Mouse (Mus musculus) lung, embryonic 14.5 days (tissue): Measurements from ENCODE around the gene Srgap3. TPM values are rescaled to one million over a fixed set of nuclear protein-coding genes. Genes with fewer than 3 reads are reported as not detected.
"Not testable (repeated sequence)": the region's sequence is repeated elsewhere in the genome, so short reads cannot be mapped to it uniquely, and the experiment has no call there.

Experiments
- ATAC-seq: fragments of 200-750 bp; cut with Nextera tagmentation; 2 replicates; pipeline ENCODE4 v1.8.0; 2017; ENCODE audit warnings: mild to moderate bottlenecking, moderate TSS enrichment, moderate library complexity; ENCODE audit not compliant: insufficient read depth
- DNase-seq: peaks from one replicate; pipeline ENCODE4 v3.0.0-alpha.2; 2015
- H3K27ac ChIP-seq: fragments of 300-500 bp; sonication (generic); 2 replicates; pipeline ENCODE4 v1.5.1; 2014; ENCODE audit warnings: low read depth, mild to moderate bottlenecking, moderate library complexity
- H3K27me3 ChIP-seq: fragments of 300-500 bp; sonication (generic); 2 replicates; pipeline ENCODE4 v1.6.1; 2014; ENCODE audit warnings: low read length, control low read depth; ENCODE audit not compliant: insufficient read depth
- H3K36me3 ChIP-seq: fragments of 300-500 bp; sonication (generic); 2 replicates; pipeline ENCODE4 v1.6.1; 2014; ENCODE audit warnings: control low read depth; ENCODE audit not compliant: insufficient read depth
- H3K4me1 ChIP-seq: fragments of 300-500 bp; sonication (generic); 2 replicates; pipeline ENCODE4 v1.6.1; 2014; ENCODE audit warnings: antibody characterized with exemption, control low read depth; ENCODE audit not compliant: insufficient read depth
- H3K4me2 ChIP-seq: fragments of 300-500 bp; sonication (generic); 2 replicates; pipeline ENCODE4 v1.6.1; 2014; ENCODE audit warnings: mild to moderate bottlenecking
- H3K4me3 ChIP-seq: fragments of 300-500 bp; sonication (generic); 2 replicates; pipeline ENCODE4 v1.5.1; 2014; ENCODE audit warnings: low read depth, low read length
- H3K9ac ChIP-seq: fragments of 300-500 bp; sonication (generic); 2 replicates; pipeline ENCODE4 v1.6.1; 2014
- H3K9me3 ChIP-seq: fragments of 300-500 bp; sonication (generic); 2 replicates; pipeline ENCODE4 v1.6.1; 2016; ENCODE audit warnings: low read depth, low read length, control low read depth
- CTCF ChIP-seq: IDR thresholded peaks from 2 replicates; pipeline ENCODE4 v1.5.1; 2016; ENCODE audit warnings: antibody characterized with exemption, low read depth
- WGBS: fragments of 180-500 bp; shearing (Covaris S2); extraction: QIAGEN DNeasy Blood & Tissue Kit; methylation state at CpG from one replicate; pipeline ENCODE4 v1.1.7; 2014; 5-methylcytosine and 5-hydroxymethylcytosine counted together
- polyA plus RNA-seq: library from polyadenylated mRNA; unstranded; fragments of >200 nt; fragmentation: Nextera tagmentation; extraction: Ambion mirVana; gene quantifications from 2 replicates; pipeline ENCODE4 v1.2.1, GENCODE M21; 2014

Srgap3 gene
- polyA plus RNA-seq, 1 experiment from 2014 or later, result 5.5 TPM

GRCm38 (mm10) chr6:112731386-112731785 lies 215.7 kb downstream of the Srgap3 start:
- no peak for TF ChIP-seq CTCF

DNA sequence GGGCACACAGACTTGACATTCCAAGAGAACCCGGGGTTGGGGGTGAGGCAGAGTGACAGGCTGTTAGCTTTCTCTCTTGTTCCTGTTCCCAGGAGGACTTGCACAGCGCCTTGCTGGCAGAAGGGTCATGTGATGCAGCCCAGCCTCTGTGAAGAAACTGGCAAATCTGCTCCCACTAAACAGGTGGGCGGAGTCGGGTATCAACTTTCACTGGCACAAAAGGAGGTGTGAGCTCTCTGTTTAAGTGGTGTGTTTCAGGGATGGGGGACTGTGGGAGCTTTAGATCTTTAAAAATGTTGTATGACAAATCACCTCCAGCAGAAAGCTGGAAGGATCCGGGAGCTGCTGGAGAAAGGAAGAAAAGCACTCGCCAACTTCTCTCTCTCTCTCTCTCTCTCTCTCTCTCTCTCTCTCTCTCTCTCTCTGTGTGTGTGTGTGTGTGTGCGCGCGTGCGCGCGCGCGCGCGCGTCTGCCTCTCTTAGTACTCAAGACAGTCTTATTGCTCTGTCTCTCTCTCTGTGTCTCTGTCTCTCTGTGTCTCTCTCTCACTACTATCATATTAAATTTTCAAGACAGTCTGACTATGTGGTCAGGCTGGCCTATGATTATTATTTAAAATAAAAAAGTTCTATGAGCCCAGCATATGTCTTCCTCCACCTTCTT lies 218.2 kb downstream of the Srgap3 start:
- Histone ChIP-seq H3K4me2 (peak overlapping the region; percentile 56), H3K27ac (peak overlapping the region; percentile 78), H3K9me3 (no peaks in the 10 kb centered on the region), H3K9ac (no peak overlapping the region), H3K4me1 (peaks cover 3% of the 10 kb centered on the region; the same call in 1 of the 2 replicates), H3K4me3 (peak overlapping the region; percentile 23), H3K36me3 (no peaks in the 10 kb centered on the region), H3K27me3 (no peaks in the 10 kb centered on the region)
- peak; percentile 96 for ATAC-seq
- 1% methylated on average over 17 of the region's 17 CpGs for WGBS
- TF ChIP-seq CTCF, result no peak
- DNase-seq, result peak; percentile 86

More at GRCm38 (mm10) chr6:112731386-112731785, 215.7 kb downstream of the Srgap3 start:
- Histone ChIP-seq H3K4me2 (no peak overlapping the region), H3K9ac (no peak overlapping the region), H3K4me1 (peaks cover 3% of the 10 kb centered on the region; the same call in 1 of the 2 replicates), H3K27me3 (no peaks in the 10 kb centered on the region), H3K4me3 (no peak overlapping the region), H3K27ac (no peak overlapping the region), H3K9me3 (no peaks in the 10 kb centered on the region), H3K36me3 (0 out of 2 replicates have a peak, but pooled peaks cover 4% of the 10 kb centered on the region)
- no peak for ATAC-seq
- WGBS, result 91% methylated on average over 10 of the region's 10 CpGs
- DNase-seq, result no peak

DNA sequence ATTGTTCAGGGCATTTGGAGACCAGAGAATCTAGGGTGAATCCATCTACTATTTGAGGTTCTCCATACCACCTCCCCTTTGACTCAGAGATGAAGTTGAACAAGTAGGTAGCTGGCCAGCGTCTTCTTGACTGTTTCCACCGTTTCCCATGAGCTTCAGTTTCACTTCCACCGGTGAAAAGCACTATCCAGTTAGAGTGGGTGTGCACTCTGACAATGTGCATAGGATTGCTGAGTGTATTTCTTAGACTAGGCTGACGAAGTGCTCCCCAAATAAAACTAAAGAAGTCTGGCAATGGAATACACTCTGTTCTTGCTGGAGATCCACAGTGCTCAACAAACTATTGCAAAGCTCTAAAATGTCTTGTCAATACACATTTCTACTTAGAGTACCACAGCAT lies 221.6 kb downstream of the Srgap3 start:
- H3K27ac ChIP-seq, result no peak overlapping the region
- H3K4me2 ChIP-seq, result no peak overlapping the region
- DNase-seq (no peak), ATAC-seq (no peak)
- H3K4me1 ChIP-seq, result peaks cover 3% of the 10 kb centered on the region; the same call in 1 of the 2 replicates
- H3K9ac ChIP-seq, result no peak overlapping the region
- H3K36me3 ChIP-seq, result 0 out of 2 replicates have a peak, but pooled peaks cover 3% of the 10 kb centered on the region
- 85% methylated on average over 4 of the region's 4 CpGs for WGBS
- no peak for TF ChIP-seq CTCF
- no peaks in the 10 kb centered on the region for H3K9me3 ChIP-seq
- H3K4me3 ChIP-seq, result no peak overlapping the region
- no peaks in the 10 kb centered on the region for H3K27me3 ChIP-seq

GRCm38 (mm10) chr6:112720409-112721080 lies 226.5 kb downstream of the Srgap3 start:
- H3K9ac ChIP-seq, result no peak overlapping the region
- ATAC-seq (no peak), DNase-seq (no peak)
- 81% methylated on average over 5 of the region's 5 CpGs for WGBS
- no peak overlapping the region for H3K4me2 ChIP-seq
- H3K9me3 ChIP-seq, result no peaks in the 10 kb centered on the region
- H3K4me1 ChIP-seq, result no peaks in the 10 kb centered on the region
- TF ChIP-seq CTCF, result no peak
- no peak overlapping the region for H3K27ac ChIP-seq
- no peaks in the 10 kb centered on the region for H3K27me3 ChIP-seq
- H3K36me3 ChIP-seq, result 0 out of 2 replicates have a peak, but pooled peaks cover 3% of the 10 kb centered on the region
- H3K4me3 ChIP-seq, result no peak overlapping the region

- Histone ChIP-seq H3K4me2 (no peak overlapping the region), H3K9me3 (no peaks in the 10 kb centered on the region), H3K36me3 (0 out of 2 replicates have a peak, but pooled peaks cover 3% of the 10 kb centered on the region), H3K27me3 (no peaks in the 10 kb centered on the region), H3K9ac (no peak overlapping the region), H3K4me1 (no peaks in the 10 kb centered on the region), H3K27ac (no peak overlapping the region), H3K4me3 (no peak overlapping the region)
- no peak for ATAC-seq
- 92% methylated on average over 1 of the region's 1 CpGs for WGBS
- TF ChIP-seq CTCF, result no peak
- no peak for DNase-seq
These were observed 227.1 kb downstream of the Srgap3 start for GRCm38 (mm10) chr6:112719983-112720382.

DNA sequence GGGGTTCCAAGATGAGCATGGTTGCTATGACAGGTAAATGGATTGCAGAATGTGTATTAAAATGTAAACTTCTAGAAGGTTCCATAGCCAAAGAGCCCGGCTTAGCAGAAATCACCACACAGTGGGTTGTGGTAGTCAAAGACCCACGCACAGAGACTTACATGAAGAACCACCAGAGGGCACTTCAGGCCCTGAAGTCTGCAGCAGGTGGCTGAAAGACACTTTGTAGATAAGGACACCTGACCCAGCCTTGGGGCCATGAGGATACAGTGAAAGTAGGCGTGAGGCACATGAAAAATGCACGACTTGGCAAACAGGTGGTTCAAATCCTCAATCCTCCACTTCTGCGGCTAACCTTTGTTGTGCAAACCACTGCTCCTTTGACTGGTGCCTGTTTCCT lies 229.9 kb downstream of the Srgap3 start:
- Histone ChIP-seq H3K4me1 (no peaks in the 10 kb centered on the region), H3K27me3 (no peaks in the 10 kb centered on the region), H3K4me3 (no peak overlapping the region), H3K27ac (no peak overlapping the region), H3K9me3 (no peaks in the 10 kb centered on the region), H3K4me2 (no peak overlapping the region), H3K36me3 (no peaks in the 10 kb centered on the region), H3K9ac (no peak overlapping the region)
- DNase-seq, result peak; percentile 49
- no peak for ATAC-seq
- peak; percentile 64 for TF ChIP-seq CTCF
- WGBS, result 41% methylated on average over 5 of the region's 5 CpGs

- TF ChIP-seq CTCF, result no peak
- no peaks in the 10 kb centered on the region for H3K27me3 ChIP-seq
- H3K27ac ChIP-seq, result no peak overlapping the region
- 77% methylated on average over 3 of the region's 3 CpGs for WGBS
- no peak overlapping the region for H3K9ac ChIP-seq
- no peaks in the 10 kb centered on the region for H3K4me1 ChIP-seq
- H3K4me2 ChIP-seq, result no peak overlapping the region
- no peak overlapping the region for H3K4me3 ChIP-seq
- H3K36me3 ChIP-seq, result no peaks in the 10 kb centered on the region
- DNase-seq (no peak), ATAC-seq (no peak)
- H3K9me3 ChIP-seq, result no peaks in the 10 kb centered on the region
These were observed 233.1 kb downstream of the Srgap3 start for GRCm38 (mm10) chr6:112713951-112714350.

- not testable (repeated sequence) for ATAC-seq, H3K4me3 ChIP-seq, DNase-seq, H3K9ac ChIP-seq, H3K27ac ChIP-seq, H3K9me3 ChIP-seq, H3K36me3 ChIP-seq, H3K27me3 ChIP-seq, H3K4me2 ChIP-seq, H3K4me1 ChIP-seq
- WGBS, result 76% methylated on average over 4 of the region's 4 CpGs
These were observed 244.8 kb downstream of the Srgap3 start for GRCm38 (mm10) chr6:112702296-112702695.
